Mouse (Mus musculus): ENCODE data around the gene Gpr173.
"Not testable (repeated sequence)": the region's sequence is repeated elsewhere in the genome, so short reads cannot be mapped to it uniquely, and the experiment has no call there.

Gene Gpr173

DNA sequence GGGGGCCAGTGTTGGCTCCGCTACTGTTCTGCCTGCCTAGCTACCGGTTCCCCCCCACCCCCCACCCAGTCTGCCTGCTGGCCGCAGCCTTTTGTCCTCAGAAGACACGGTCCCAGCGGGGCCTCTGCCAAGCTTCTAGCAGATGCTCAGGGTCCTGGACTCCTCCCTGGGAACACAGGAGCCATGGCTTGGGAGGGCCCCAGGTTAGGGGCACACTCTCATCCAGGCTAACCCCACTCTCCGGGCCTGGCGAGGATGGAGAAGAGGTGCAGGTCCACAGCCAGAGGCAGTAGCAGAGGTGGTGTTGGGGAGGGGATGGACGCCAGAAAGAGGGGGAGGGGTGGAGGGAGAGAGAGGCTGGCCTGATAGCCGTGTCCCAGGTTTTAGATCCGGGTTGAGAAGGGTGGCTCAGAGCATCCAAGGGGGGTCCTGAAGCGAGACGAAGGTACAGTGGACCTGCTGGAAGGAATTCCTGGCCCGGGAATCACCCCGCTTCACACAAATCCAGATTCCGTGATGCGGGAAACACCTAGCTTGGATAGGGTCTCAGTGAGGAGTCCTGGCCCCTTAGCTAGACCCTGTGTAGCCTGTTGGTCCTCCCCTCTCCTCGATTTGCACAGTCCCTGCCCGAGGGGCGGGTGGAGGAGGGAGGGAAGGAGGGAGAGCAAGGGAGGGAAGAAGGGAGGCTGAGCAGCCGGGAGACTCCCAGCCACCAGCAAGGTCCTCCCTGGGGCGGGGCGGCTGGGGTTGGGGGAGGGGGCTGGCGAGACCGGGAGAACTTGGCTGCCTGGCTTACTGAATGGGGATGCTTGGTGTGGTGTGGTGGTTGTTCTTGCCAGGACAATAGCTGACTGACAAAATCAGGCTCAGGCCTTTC is at the start of gene Gpr173:
Gpr173 (minus strand) TSS at position 308 of the 877 bp plus-strand sequence.
- peak; percentile 31 for DNase-seq

DNA sequence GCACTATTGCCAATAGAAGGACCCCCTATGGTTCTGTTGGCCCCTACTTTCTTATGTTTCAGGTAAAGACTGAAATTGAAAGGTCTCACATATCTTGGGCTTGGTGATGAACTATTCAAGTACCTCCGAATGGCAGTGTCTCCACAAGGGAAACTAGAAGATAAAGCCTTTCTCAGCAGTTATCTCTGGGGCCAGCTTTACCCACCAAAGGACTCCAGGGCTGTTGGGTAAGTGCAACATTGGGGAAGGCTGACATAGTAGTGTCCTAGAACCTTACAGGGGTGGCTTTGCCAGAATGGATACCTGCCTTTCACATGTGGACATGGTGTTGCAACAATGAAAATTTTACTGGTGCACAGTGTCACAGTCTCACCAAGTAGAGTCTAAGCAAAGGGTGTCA is 34.7 kb upstream of the Gpr173 start:
- DNase-seq = no peak

DNA sequence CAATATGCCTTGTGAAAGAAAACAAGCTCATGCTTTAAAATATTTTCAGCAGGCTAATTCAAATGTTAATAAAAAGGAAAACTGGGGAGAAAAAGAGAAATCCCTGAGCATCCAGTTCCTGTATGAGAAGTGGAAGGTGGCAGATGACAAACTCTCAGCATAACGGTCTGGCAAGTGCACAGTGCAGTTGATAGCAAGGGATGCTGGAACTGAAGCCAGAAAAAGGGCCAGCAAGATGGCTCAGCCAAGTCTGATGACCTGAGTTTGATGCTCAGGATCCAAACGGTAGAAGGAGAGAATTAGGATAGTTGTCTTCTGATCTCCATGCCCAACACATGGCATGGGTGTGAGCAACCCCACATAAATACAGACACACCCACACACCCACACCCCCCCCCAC is 31.6 kb upstream of the Gpr173 start:
- DNase-seq = no peak

DNA sequence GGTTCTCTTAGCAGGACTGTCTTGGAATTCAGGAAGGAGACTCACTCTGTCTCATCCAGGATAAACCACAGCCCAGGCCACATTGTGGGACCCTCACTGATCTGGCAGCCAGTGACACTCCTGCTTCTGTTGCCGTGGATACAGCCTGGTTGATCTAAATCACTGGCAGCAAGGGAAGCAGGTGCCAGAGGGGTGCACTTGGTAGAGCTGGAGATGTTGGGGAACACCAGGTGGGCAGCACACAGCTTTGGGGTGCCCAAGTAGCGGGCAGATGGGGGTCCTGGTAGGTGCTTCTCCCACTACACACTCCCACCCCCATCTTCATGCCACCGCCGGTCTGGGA is 479 bp downstream of the Gpr173 start:
- DNase-seq = no peak

GRCm38 (mm10) chrX:152366418-152366817 is 2.1 kb downstream of the Gpr173 start:
- DNase-seq = no peak

GRCm38 (mm10) chrX:152352553-152353153 is 15.9 kb downstream of the Gpr173 start:
- DNase-seq = peak; percentile 20

GRCm38 (mm10) chrX:152347041-152347440 is 21.5 kb downstream of the Gpr173 start:
- no peak for DNase-seq

DNA sequence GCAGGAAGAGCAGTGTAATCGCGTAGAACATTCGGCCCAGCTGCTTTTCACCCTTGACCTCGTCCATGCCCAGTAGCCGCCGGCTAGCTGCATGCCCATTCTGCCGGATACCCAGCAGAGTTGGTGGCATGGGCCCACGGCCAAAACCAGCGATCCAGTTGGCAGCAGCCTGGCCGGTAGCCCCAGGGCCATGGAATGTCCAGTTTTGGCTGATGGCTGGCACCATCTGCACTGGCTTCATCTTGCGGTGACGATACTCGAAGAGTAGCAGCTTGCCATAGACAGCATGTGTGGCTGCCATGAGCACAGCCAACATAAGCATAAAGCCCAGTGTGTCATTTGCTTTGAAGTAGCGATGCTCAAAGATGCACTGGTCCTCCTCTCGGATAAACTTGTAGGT is 21.9 kb downstream of the Gpr173 start:
- no peak for DNase-seq

GRCm38 (mm10) chrX:152342903-152343302 is 25.6 kb downstream of the Gpr173 start:
- no peak for DNase-seq

DNA sequence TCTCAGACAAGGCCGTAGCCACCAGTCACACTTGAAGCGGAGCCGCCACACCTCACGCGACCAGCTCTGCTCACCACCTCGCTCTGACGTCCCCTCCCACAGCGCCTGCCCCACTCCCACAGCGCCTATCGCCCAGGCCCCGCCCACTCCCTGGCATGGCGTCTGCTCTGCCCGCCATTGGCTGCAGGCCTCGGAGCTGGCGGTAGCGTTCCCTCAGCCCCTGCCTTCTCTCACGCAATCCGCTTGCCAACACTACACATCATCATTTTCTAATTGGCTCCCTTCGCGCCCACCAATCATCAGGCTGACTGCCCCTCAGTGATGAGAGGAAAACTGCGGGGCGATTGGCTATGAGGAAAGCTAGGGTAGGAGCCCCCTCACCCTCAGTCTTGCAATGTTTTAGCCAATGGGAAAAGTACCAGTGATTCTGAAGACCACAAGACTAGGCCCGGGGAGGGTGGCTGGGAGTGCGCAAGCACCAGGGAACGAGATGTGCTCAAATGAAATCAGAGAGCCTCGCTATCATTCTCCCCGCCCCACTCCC is 26.1 kb downstream of the Gpr173 start, which contains the start of gene Tspyl2:
Tspyl2 (minus strand) TSS at position 68 of the 544 bp plus-strand sequence.
- peak; percentile 91 for DNase-seq

DNA sequence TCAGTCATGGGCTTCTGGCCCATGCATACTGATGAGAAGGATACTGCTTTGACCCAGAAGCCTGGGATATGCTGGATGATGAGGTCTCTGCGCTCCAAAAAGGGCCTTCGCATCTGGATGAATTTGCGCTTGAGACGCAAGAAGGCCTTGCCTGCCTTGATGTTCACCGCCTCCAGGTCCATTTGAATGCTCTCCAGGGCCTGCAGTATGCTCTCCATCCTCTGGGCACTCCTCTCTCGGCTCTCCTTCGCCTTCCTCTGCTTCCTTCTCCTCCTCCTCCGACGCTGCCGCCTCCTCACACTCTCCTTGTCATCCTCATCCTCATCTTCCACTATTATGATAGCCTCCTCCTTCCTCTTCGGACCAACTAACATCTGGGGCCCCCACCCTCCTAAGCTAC is 27.0 kb downstream of the Gpr173 start:
- no peak for DNase-seq

DNA sequence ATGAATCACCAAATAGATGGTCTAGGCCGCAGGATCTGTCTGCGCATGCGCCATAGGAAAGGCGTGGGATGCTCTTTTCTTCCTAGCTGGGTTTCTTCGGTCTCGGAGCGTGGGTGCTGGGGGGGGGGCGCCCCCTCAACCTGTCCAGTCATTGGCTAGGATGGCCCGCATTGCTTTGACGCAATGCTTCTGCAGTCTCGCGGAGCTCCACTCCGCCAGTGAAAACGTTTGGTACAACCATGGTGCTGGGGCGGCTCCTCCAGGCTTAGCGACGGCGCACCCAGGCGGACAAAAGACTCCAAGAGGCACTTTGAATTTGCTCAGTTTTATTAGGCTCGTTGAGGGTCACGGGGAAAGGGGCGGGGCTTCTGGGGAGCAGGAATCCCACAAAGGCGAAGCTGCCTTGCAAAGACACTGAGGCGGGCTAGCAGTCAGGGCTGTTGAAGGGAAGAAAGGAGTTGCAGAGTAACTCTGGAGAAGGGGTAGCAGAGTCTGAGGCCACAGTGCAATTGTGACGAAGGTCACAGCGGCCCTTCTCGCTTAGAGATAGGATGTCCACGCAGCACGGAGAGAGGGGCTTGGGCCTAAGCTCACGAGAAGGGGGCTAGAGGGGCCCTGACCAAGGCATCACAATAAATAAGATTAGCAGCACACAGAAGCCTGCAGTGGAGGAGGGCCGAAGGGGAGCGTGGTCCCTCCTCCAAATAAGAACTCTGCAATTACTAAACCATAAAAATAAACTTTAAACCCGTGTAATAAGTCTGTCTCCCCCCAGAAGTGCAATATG is 31.8 kb downstream of the Gpr173 start:
- peak; percentile 84 for DNase-seq

GRCm38 (mm10) chrX:152336123-152336522 is 32.4 kb downstream of the Gpr173 start:
- not testable (repeated sequence) for DNase-seq

- not testable (repeated sequence) for DNase-seq
These were observed 39.1 kb downstream of the Gpr173 start for GRCm38 (mm10) chrX:152329400-152329799.

DNA sequence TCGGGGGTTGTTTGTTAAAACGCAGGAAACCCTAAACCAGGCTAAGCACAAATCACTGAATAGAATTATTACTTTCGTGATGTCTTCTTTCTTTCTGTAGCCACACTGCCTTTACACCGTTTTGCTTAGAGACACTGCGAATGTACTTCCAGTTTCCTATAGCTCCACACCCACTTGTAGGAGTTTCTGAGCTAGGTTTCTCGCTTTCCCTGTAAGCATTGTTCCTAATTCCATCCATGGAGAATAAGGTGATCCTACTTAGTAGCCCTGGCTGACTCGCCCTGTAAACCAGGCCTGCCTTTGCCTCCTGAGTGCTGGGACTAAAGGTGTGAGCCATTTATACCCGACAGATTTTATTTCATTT is 40.8 kb downstream of the Gpr173 start:
- no peak for DNase-seq

GRCm38 (mm10) chrX:152326996-152327688 is 41.4 kb downstream of the Gpr173 start, which contains the start of gene Kantr:
Gene Kantr (minus strand): TSS chrX:152327495.
- DNase-seq = peak; percentile 73

DNA sequence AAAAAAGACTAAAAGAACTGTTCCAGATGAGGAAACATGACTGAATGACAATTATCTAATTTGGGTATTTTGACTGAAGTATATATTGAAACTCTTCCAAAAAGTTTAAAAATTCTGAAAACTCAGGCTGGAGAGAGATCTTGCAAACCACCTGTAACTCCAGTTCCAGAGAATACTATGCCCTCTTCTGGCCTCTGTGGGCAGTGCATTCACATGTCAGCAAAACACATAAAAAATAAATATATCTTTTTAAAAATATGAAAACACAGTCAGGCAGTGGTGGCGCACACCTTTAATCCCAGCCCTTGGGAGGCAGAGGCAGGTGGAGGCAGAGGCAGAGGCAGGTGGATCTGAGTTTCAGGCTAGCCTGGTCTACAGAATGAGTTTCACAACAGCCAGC is 44.9 kb downstream of the Gpr173 start:
- DNase-seq = peak; percentile 11

DNA sequence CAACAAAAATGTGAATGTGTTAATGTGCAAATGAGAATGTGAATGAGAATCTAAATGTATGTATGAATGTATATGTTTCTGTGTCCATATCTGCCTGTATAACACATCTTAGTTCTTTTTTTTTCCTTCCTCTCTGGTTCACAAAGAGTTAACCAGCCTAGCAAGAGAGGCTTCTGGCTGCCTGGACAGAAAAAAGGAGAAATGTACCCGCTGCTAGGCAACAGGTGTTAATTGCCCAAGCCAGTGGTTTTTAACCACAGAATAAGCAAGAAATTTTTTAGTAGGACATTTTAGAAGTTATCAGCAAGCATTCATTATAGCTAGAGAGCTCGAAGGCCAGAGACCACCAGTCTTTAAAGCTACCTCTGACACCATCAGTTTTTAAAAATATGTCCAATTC is 45.7 kb downstream of the Gpr173 start:
- no peak for DNase-seq

GRCm38 (mm10) chrX:152320535-152320934 is 48.0 kb downstream of the Gpr173 start:
- DNase-seq = no peak

GRCm38 (mm10) chrX:152307942-152308341 is 60.6 kb downstream of the Gpr173 start:
- peak; percentile 2 for DNase-seq

GRCm38 (mm10) chrX:152307371-152307770 is 61.1 kb downstream of the Gpr173 start:
- no peak for DNase-seq

DNA sequence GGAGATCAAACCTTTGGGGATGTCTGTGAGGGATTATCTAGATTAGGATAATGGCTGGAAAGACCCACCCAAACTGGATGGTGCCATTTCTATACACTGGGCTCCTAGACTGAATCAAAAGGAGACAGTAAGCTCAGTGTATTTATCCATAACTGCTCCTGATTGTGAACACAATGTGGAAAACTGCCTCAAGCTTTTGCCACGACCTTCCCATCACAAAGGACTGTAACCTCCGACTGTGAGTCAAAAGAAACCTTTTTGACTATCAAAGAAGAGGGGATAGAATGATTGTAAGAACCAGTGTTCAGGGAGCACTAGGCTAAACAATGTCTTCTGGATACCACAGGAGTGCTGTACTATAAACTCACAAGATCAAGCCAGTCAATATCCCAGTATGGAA is 62.3 kb downstream of the Gpr173 start:
- no peak for DNase-seq
